Mouse (Mus musculus): ENCODE results near the gene Cbr3. TPM values are rescaled to one million over a fixed set of nuclear protein-coding genes. Genes with fewer than 3 reads are reported as not detected.

Gene Cbr3
- total RNA-seq (2012; rRNA removed), result 10.8 and 11.1 TPM in 2 replicates
- 7.8 and 8.0 TPM in 2 replicates for total RNA-seq (2014; rRNA removed)
- 9.8 and 11.7 TPM in 2 replicates for polyA plus RNA-seq (2012; ENCODE audit: insufficient read length, low read depth)

DNA sequence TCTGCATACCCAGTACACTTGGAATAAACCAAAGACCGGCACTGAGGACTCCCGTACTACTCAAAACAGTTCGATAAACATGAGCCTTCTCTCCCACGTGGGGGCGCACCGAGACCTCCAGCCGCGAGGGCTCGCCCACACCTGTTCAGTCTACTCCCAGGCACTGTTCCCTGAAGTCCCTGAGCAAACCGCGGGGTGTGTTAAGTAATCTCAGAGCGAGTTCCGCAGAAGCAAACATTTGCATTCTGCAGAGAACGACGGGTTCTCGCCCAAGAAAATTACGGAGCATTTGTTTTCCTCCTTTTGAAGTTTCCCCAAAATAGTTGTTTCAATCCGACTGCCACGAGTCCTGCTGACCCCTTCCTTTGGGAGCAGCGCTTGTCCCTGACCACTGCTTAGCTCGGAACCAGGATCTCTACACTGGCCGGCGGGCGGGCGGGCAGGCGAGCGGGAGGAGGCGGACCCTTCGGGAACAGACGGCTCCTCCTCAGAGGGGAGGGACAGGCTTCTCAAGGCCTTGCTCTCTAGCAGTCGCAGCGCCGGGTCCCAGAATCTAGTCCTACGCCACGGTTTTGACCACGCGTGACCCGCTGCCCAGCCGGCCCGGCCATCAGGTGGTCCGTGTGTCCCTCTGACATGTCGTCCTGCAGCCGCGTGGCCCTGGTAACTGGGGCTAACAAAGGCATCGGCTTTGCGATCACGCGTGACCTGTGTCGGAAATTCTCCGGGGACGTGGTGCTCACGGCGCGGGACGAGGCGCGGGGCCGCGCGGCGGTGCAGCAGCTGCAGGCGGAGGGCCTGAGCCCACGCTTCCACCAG lies at the start of gene Cbr3:
Gene Cbr3, plus strand, starts transcription at position 527 of the 819 bp plus-strand sequence.
- peaks cover 5% of the 10 kb centered on the region for H3K9me3 ChIP-seq (replicated peaks; ENCODE audit: low read length)
- no peaks in the 10 kb centered on the region for H3K79me2 ChIP-seq (replicated peaks; ENCODE audit: control insufficient read depth, extremely low read depth, insufficient read depth, poor library complexity, severe bottlenecking)
- DNase-seq (ENCODE audit: extremely low read depth), result peak; percentile 92
- no peak within 1 kb of the TSS for H3K27ac ChIP-seq (ENCODE audit: insufficient read depth, low read depth)
- peaks cover 65% of the 10 kb centered on the region for H3K27me3 ChIP-seq (replicated peaks)
- dilution Hi-C loops (cut with MboI; ENCODE audit: extremely low pct_ligation_motif_present, extremely low pct_unique_long_range_greater_than_20kb, low sequenced_read_pairs), result no loop called here
- in situ Hi-C loops (cut with MboI; ENCODE audit: low pct_ligation_motif_present, low pct_unique_long_range_greater_than_20kb, low sequenced_read_pairs), result loop anchor here (10.0 to 25.0 kb wide), 4 partner anchors 52 to 579 kb away; partner anchors contain the start of genes Chaf1b and Cldn14
- peak within 1 kb of the TSS; percentile 44 to 70 (median 49) for H3K4me3 ChIP-seq (replicated peaks in 1 of 3; ENCODE audit: low read depth in 2 of 3, low read length in 2 of 3, poor library complexity in 1 of 3)
- peaks cover 19 to 32% of the 10 kb centered on the region in 2 experiments for H3K4me1 ChIP-seq (ENCODE audit: control insufficient read depth in 1 of 2, insufficient read depth in 2 of 2)
- peak within 1 kb of the TSS; percentile 64 for H3K4me2 ChIP-seq (ENCODE audit: insufficient read depth, low read depth, poor library complexity, severe bottlenecking)
- peak within 1 kb of the TSS; percentile 27 for H3K9ac ChIP-seq (ENCODE audit: insufficient read depth, low read depth)
- H3K36me3 ChIP-seq (replicated peaks in 1 of 2; ENCODE audit: control insufficient read depth in 1 of 2, insufficient read depth in 1 of 2, low read length in 1 of 2), result no peaks in the 10 kb centered on the region
- TF ChIP-seq RAD21 (IDR thresholded peaks at IDR 0.05; ENCODE audit: low read depth, low read length) (peak; percentile 94), CHD2 (IDR thresholded peaks at IDR 0.05; ENCODE audit: low read length) (no peak), ZKSCAN1 (IDR thresholded peaks at IDR 0.05; ENCODE audit: borderline replicate concordance, low read depth, low read length) (no peak), TBP (conservative IDR thresholded peaks at IDR 0.05; ENCODE audit: low read depth, low read length) (no peak), NRF1 (IDR thresholded peaks at IDR 0.05; ENCODE audit: low read depth, low read length) (no peak), CTCF (conservative IDR thresholded peaks at IDR 0.05 in 1 of 2, IDR thresholded peaks at IDR 0.05 in 1 of 2; ENCODE audit: low read depth in 2 of 2, low read length in 2 of 2) (peak; percentile 23 to 95; a peak in 3 of 4 replicates), BHLHE40 (IDR thresholded peaks at IDR 0.05; ENCODE audit: low read depth, low read length) (peak; percentile 31; the same call in 1 of the 2 replicates), ETS1 (conservative IDR thresholded peaks at IDR 0.05; ENCODE audit: low read depth, low read length) (peak; percentile 41), JUND (conservative IDR thresholded peaks at IDR 0.05; ENCODE audit: low read depth, low read length) (no peak), SIN3A (IDR thresholded peaks at IDR 0.05; ENCODE audit: low read length) (peak; percentile 69), KAT2A (IDR thresholded peaks at IDR 0.05; ENCODE audit: insufficient replicate concordance, low read length) (no peak), CHD1 (IDR thresholded peaks at IDR 0.05; ENCODE audit: low read depth, low read length) (no peak), MAZ (IDR thresholded peaks at IDR 0.05; ENCODE audit: low read depth, low read length) (peak; percentile 59; the same call in 1 of the 2 replicates), POLR2A (IDR thresholded peaks at IDR 0.05; ENCODE audit: low read depth, low read length) (peak; percentile 51; the same call in 1 of the 2 replicates), USF1 (IDR thresholded peaks at IDR 0.05; ENCODE audit: low read depth, low read length) (no peak), TCF12 (IDR thresholded peaks at IDR 0.05; ENCODE audit: low read depth, low read length) (peak; percentile 74; the same call in 1 of the 2 replicates), UBTF (IDR thresholded peaks at IDR 0.05; ENCODE audit: low read depth, low read length) (peak; percentile 14; the same call in 1 of the 2 replicates), SMC3 (IDR thresholded peaks at IDR 0.05; ENCODE audit: low read depth, low read length) (peak; percentile 86), ZMIZ1 (IDR thresholded peaks at IDR 0.05; ENCODE audit: low read depth, low read length) (no peak; the same call in none of the 2 replicates), POLR2AphosphoS2 (IDR thresholded peaks at IDR 0.05; ENCODE audit: low read depth, low read length) (no peak), MEF2A (IDR thresholded peaks at IDR 0.05; ENCODE audit: borderline replicate concordance, low read depth, low read length) (0 out of 2 replicates have a peak, but pooled peaks have one; percentile 46), USF2 (conservative IDR thresholded peaks at IDR 0.05; ENCODE audit: low read depth, low read length) (no peak), RCOR1 (conservative IDR thresholded peaks at IDR 0.05; ENCODE audit: low read depth, low read length) (no peak), MAFK (IDR thresholded peaks at IDR 0.05; ENCODE audit: insufficient replicate concordance, low read length) (no peak), IRF4 (IDR thresholded peaks at IDR 0.05; ENCODE audit: low read depth, low read length) (peak; percentile 72; the same call in 1 of the 2 replicates), PAX5 (IDR thresholded peaks at IDR 0.05; ENCODE audit: low read length) (no peak), EP300 (IDR thresholded peaks at IDR 0.05; ENCODE audit: low read length) (peak; percentile 50), MYC (IDR thresholded peaks at IDR 0.05; ENCODE audit: low read depth, low read length) (peak; percentile 69; the same call in 1 of the 2 replicates), GABPA (IDR thresholded peaks at IDR 0.05; ENCODE audit: insufficient replicate concordance, low read depth, low read length) (no peak), ZNF384 (IDR thresholded peaks at IDR 0.05; ENCODE audit: low read depth, low read length) (no peak), ZC3H11A (IDR thresholded peaks at IDR 0.05; ENCODE audit: low read depth, low read length) (no peak), JUN (IDR thresholded peaks at IDR 0.05; ENCODE audit: insufficient read depth, low read depth, low read length) (no peak), ELF1 (IDR thresholded peaks at IDR 0.05; ENCODE audit: low read depth, low read length) (peak; percentile 16), HCFC1 (IDR thresholded peaks at IDR 0.05; ENCODE audit: low read depth, low read length) (no peak), MAX (IDR thresholded peaks at IDR 0.05; ENCODE audit: low read length) (peak; percentile 87), E2F4 (IDR thresholded peaks at IDR 0.05; ENCODE audit: insufficient replicate concordance, low read depth, low read length) (peak; percentile 31; the same call in 1 of the 2 replicates), NELFE (IDR thresholded peaks at IDR 0.05; ENCODE audit: low read depth, low read length) (peak; percentile 13; the same call in 1 of the 2 replicates)

Measured in CH12.LX (cell line).